Mouse (Mus musculus): ENCODE data around the gene Ppp1r1c. TPM values are rescaled to one million over a fixed set of nuclear protein-coding genes. Genes with fewer than 3 reads are reported as not detected.

Ppp1r1c gene
- polyA plus RNA-seq, 1 experiment from 2014 or later: 6.6 TPM

GRCm38 (mm10) chr2:79690838-79691237 is 16.7 kb upstream of the Ppp1r1c start:
- Histone ChIP-seq H3K27me3 (replicated peaks; ENCODE audit: control insufficient read depth, insufficient read depth, low read length) (no peaks in the 10 kb centered on the region), H3K4me1 (ENCODE audit: control insufficient read depth, insufficient read depth, low read depth, low read length) (no peaks in the 10 kb centered on the region), H3K9ac (ENCODE audit: low read depth, low read length) (no peak overlapping the region), H3K4me2 (ENCODE audit: low read length) (no peak overlapping the region), H3K9me3 (ENCODE audit: control insufficient read depth, low read length) (no peaks in the 10 kb centered on the region), H3K36me3 (ENCODE audit: control insufficient read depth, insufficient read depth, low read length) (no peaks in the 10 kb centered on the region), H3K4me3 (ENCODE audit: low read length) (no peak overlapping the region), H3K27ac (ENCODE audit: low read depth, low read length) (no peak overlapping the region)
- WGBS: 83% methylated on average over 3 of the region's 3 CpGs
- no peak for ATAC-seq

- H3K9ac ChIP-seq (ENCODE audit: low read depth, low read length): no peak overlapping the region
- H3K9me3 ChIP-seq (ENCODE audit: control insufficient read depth, low read length): no peaks in the 10 kb centered on the region
- H3K36me3 ChIP-seq (ENCODE audit: control insufficient read depth, insufficient read depth, low read length): no peaks in the 10 kb centered on the region
- H3K4me3 ChIP-seq (ENCODE audit: low read length): no peak overlapping the region
- H3K4me1 ChIP-seq (ENCODE audit: control insufficient read depth, insufficient read depth, low read depth, low read length): no peaks in the 10 kb centered on the region
- 91% methylated on average over 4 of the region's 4 CpGs for WGBS
- no peaks in the 10 kb centered on the region for H3K27me3 ChIP-seq (replicated peaks; ENCODE audit: control insufficient read depth, insufficient read depth, low read length)
- ATAC-seq: no peak
- no peak overlapping the region for H3K4me2 ChIP-seq (ENCODE audit: low read length)
- no peak overlapping the region for H3K27ac ChIP-seq (ENCODE audit: low read depth, low read length)
Observed at GRCm38 (mm10) chr2:79695190-79695589, 12.4 kb upstream of the Ppp1r1c start.

DNA sequence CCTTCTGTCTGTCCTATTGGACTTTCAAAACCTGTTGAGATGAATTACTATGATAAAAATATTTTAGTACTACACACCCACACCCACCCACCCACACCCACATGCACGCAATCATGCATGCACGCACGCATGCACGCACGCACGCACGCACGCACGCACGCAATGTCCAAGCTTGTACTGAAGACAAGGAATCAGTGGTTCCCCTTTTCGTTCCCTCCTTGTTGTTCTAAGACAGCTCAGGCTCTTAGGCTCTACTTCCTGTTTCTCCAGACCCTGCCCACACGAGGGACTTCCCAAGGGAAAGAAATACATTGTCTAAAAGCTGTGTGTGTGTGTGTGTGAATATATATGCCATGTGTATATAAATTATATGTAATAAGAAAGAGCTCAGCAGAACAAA is 11.6 kb upstream of the Ppp1r1c start:
- no peak for ATAC-seq
- Histone ChIP-seq H3K4me3 (ENCODE audit: low read length) (no peak overlapping the region), H3K27ac (ENCODE audit: low read depth, low read length) (no peak overlapping the region), H3K36me3 (ENCODE audit: control insufficient read depth, insufficient read depth, low read length) (no peaks in the 10 kb centered on the region), H3K4me1 (ENCODE audit: control insufficient read depth, insufficient read depth, low read depth, low read length) (no peaks in the 10 kb centered on the region), H3K9me3 (ENCODE audit: control insufficient read depth, low read length) (no peaks in the 10 kb centered on the region), H3K27me3 (replicated peaks; ENCODE audit: control insufficient read depth, insufficient read depth, low read length) (no peaks in the 10 kb centered on the region), H3K9ac (ENCODE audit: low read depth, low read length) (no peak overlapping the region), H3K4me2 (ENCODE audit: low read length) (no peak overlapping the region)
- WGBS: 85% methylated on average over 12 of the region's 12 CpGs

DNA sequence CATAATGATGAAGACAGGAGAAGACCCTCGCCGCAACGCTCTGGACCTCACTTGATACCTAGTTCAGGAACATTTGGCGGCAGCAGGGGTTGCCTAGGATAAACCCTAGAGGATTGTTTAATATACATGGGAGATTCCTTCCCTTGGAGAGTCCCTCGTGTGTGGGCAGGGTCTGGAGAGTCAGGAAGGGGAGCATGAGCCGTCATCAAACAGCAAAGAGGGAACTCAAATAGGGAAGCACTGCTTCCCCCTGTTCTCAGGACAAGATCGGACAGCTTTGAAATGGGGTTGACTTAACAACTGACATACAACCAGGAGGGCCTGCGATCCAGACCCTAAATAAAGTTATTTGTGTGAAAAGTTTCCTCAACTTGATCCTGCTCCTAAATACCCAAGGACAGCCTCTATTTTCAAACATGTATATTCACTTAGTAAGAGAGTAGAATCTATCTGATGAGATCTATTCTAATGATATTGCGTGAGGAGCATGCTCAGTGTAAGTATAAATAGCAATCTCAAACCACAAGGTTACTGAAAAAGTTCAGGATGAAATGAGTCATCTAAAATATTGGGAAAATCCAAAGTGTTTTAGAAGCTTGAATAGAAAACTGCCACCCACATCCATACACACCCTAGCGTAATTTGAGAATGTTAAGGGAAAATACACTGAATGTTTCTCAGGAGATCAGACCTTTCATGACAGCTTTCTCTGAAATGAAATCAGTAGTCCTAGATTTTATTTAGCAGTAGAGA is 10.9 kb upstream of the Ppp1r1c start:
- 86% methylated on average over 10 of the region's 10 CpGs for WGBS
- Histone ChIP-seq H3K36me3 (ENCODE audit: control insufficient read depth, insufficient read depth, low read length) (no peaks in the 10 kb centered on the region), H3K9ac (ENCODE audit: low read depth, low read length) (no peak overlapping the region), H3K27ac (ENCODE audit: low read depth, low read length) (no peak overlapping the region), H3K4me2 (ENCODE audit: low read length) (no peak overlapping the region), H3K27me3 (replicated peaks; ENCODE audit: control insufficient read depth, insufficient read depth, low read length) (no peaks in the 10 kb centered on the region), H3K9me3 (ENCODE audit: control insufficient read depth, low read length) (no peaks in the 10 kb centered on the region), H3K4me3 (ENCODE audit: low read length) (no peak overlapping the region), H3K4me1 (ENCODE audit: control insufficient read depth, insufficient read depth, low read depth, low read length) (no peaks in the 10 kb centered on the region)
- no peak for ATAC-seq

- Histone ChIP-seq H3K9me3 (ENCODE audit: control insufficient read depth, low read length) (no peaks in the 10 kb centered on the region), H3K9ac (ENCODE audit: low read depth, low read length) (no peak overlapping the region), H3K36me3 (ENCODE audit: control insufficient read depth, insufficient read depth, low read length) (no peaks in the 10 kb centered on the region), H3K4me3 (ENCODE audit: low read length) (no peak overlapping the region), H3K4me2 (ENCODE audit: low read length) (no peak overlapping the region), H3K27me3 (replicated peaks; ENCODE audit: control insufficient read depth, insufficient read depth, low read length) (no peaks in the 10 kb centered on the region), H3K27ac (ENCODE audit: low read depth, low read length) (no peak overlapping the region), H3K4me1 (ENCODE audit: control insufficient read depth, insufficient read depth, low read depth, low read length) (no peaks in the 10 kb centered on the region)
- WGBS: 77% methylated on average over 2 of the region's 2 CpGs
- no peak for ATAC-seq
Observed at GRCm38 (mm10) chr2:79698166-79698565, 9.4 kb upstream of the Ppp1r1c start.

DNA sequence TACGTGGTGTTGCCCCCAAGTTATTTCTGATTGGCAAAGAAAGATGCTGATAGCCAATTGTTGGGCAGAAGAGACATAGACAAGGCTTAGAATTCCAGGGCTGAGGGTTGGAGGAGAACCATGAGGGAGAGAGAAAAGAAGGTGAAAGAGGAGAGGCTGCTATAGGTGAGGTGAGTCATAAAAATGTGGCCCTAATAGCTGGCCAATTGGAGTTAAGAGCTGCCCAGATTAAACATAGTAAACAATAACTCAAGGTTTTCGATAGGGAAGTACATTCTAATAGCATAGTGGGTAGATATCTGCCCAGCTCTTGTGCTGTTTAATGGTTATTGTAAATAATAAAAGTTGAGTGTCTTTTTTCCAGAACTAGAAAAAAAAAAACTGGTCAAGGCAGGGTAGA is 2.8 kb upstream of the Ppp1r1c start:
- Histone ChIP-seq H3K4me1 (ENCODE audit: control insufficient read depth, insufficient read depth, low read depth, low read length) (no peaks in the 10 kb centered on the region), H3K4me3 (ENCODE audit: low read length) (no peak overlapping the region), H3K4me2 (ENCODE audit: low read length) (no peak overlapping the region), H3K36me3 (ENCODE audit: control insufficient read depth, insufficient read depth, low read length) (no peaks in the 10 kb centered on the region), H3K9ac (ENCODE audit: low read depth, low read length) (no peak overlapping the region), H3K9me3 (ENCODE audit: control insufficient read depth, low read length) (no peaks in the 10 kb centered on the region), H3K27me3 (replicated peaks; ENCODE audit: control insufficient read depth, insufficient read depth, low read length) (no peaks in the 10 kb centered on the region), H3K27ac (ENCODE audit: low read depth, low read length) (no peak overlapping the region)
- 90% methylated on average over 2 of the region's 2 CpGs for WGBS
- no peak for ATAC-seq

DNA sequence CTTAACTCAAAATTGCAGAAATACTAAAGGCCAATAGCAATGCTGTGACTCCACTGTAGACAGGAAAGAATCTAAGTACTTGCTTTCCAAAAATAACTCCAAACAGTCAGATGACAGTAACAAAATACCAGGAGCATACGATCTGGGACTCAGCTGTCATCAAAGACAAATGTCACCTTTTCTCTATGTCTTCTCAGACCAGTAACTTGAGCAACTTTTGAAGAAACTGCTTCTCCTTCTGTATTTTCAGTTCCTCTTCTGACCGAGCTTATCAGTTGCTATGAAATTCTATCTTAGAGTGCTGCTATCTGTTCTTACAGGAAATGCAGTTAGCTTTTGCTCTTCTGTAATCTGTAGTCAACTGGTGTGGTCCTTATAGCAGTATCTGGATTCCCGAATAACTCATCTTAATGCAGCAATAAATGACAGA is 6.1 kb downstream of the Ppp1r1c start:
- WGBS: 79% methylated on average over 3 of the region's 3 CpGs
- no peak for ATAC-seq
- H3K27me3 ChIP-seq (replicated peaks; ENCODE audit: control insufficient read depth, insufficient read depth, low read length): no peaks in the 10 kb centered on the region
- no peak overlapping the region for H3K4me3 ChIP-seq (ENCODE audit: low read length)
- H3K36me3 ChIP-seq (ENCODE audit: control insufficient read depth, insufficient read depth, low read length): no peaks in the 10 kb centered on the region
- no peak overlapping the region for H3K4me2 ChIP-seq (ENCODE audit: low read length)
- no peaks in the 10 kb centered on the region for H3K9me3 ChIP-seq (ENCODE audit: control insufficient read depth, low read length)
- H3K4me1 ChIP-seq (ENCODE audit: control insufficient read depth, insufficient read depth, low read depth, low read length): no peaks in the 10 kb centered on the region
- H3K9ac ChIP-seq (ENCODE audit: low read depth, low read length): no peak overlapping the region
- H3K27ac ChIP-seq (ENCODE audit: low read depth, low read length): no peak overlapping the region

- H3K4me3 ChIP-seq (ENCODE audit: low read length): no peak overlapping the region
- H3K4me1 ChIP-seq (ENCODE audit: control insufficient read depth, insufficient read depth, low read depth, low read length): no peaks in the 10 kb centered on the region
- no peak for ATAC-seq
- WGBS: 82% methylated on average over 6 of the region's 6 CpGs
- no peak overlapping the region for H3K9ac ChIP-seq (ENCODE audit: low read depth, low read length)
- H3K36me3 ChIP-seq (ENCODE audit: control insufficient read depth, insufficient read depth, low read length): no peaks in the 10 kb centered on the region
- no peaks in the 10 kb centered on the region for H3K27me3 ChIP-seq (replicated peaks; ENCODE audit: control insufficient read depth, insufficient read depth, low read length)
- H3K4me2 ChIP-seq (ENCODE audit: low read length): no peak overlapping the region
- H3K27ac ChIP-seq (ENCODE audit: low read depth, low read length): no peak overlapping the region
- no peaks in the 10 kb centered on the region for H3K9me3 ChIP-seq (ENCODE audit: control insufficient read depth, low read length)
Observed at GRCm38 (mm10) chr2:79714745-79715144, 7.2 kb downstream of the Ppp1r1c start.

GRCm38 (mm10) chr2:79715925-79716324 is 8.3 kb downstream of the Ppp1r1c start:
- 33% methylated on average over 2 of the region's 2 CpGs for WGBS
- Histone ChIP-seq H3K4me1 (ENCODE audit: control insufficient read depth, insufficient read depth, low read depth, low read length) (no peaks in the 10 kb centered on the region), H3K4me3 (ENCODE audit: low read length) (no peak overlapping the region), H3K4me2 (ENCODE audit: low read length) (no peak overlapping the region), H3K27me3 (replicated peaks; ENCODE audit: control insufficient read depth, insufficient read depth, low read length) (no peaks in the 10 kb centered on the region), H3K9ac (ENCODE audit: low read depth, low read length) (no peak overlapping the region), H3K27ac (ENCODE audit: low read depth, low read length) (no peak overlapping the region), H3K36me3 (ENCODE audit: control insufficient read depth, insufficient read depth, low read length) (no peaks in the 10 kb centered on the region), H3K9me3 (ENCODE audit: control insufficient read depth, low read length) (no peaks in the 10 kb centered on the region)
- ATAC-seq: no peak

Data from hindbrain, embryonic 16.5 days (tissue).